Mouse (Mus musculus) forebrain, embryonic 14.5 days (tissue): ENCODE results near the gene Trmt1. TPM values are rescaled to one million over a fixed set of nuclear protein-coding genes. Genes with fewer than 3 reads are reported as not detected.

ENCODE experiments used
- ATAC-seq: fragments of 200-750 bp; cut with Nextera tagmentation; 2 replicates; pipeline ENCODE4 v1.8.0; 2017; ENCODE audit warnings: mild to moderate bottlenecking, moderate library complexity
- DNase-seq: peaks from one replicate; pipeline ENCODE4 v3.0.0-alpha.2; 2015; ENCODE audit warnings: low spot score
- H3K27ac ChIP-seq: fragments of 300-500 bp; sonication (generic); 2 replicates; pipeline ENCODE4 v1.5.1; 2014; ENCODE audit warnings: low read depth, mild to moderate bottlenecking, control low read depth, low read length, moderate library complexity
- H3K27me3 ChIP-seq: fragments of 300-500 bp; sonication (generic); replicated peaks from 2 replicates; pipeline ENCODE4 v1.6.1; 2014; ENCODE audit warnings: low read length, control low read depth, mixed read lengths; ENCODE audit not compliant: control insufficient read depth, insufficient read depth
- H3K36me3 ChIP-seq: fragments of 300-500 bp; sonication (generic); 2 replicates; pipeline ENCODE4 v1.6.1; 2014; ENCODE audit warnings: low read length, control low read depth; ENCODE audit not compliant: control insufficient read depth, insufficient read depth
- H3K4me1 ChIP-seq: fragments of 300-500 bp; sonication (generic); 2 replicates; pipeline ENCODE4 v1.6.1; 2014; ENCODE audit warnings: antibody characterized with exemption, low read length, control low read depth; ENCODE audit not compliant: control insufficient read depth, insufficient read depth
- H3K4me2 ChIP-seq: fragments of 300-500 bp; sonication (generic); 2 replicates; pipeline ENCODE4 v1.6.1; 2014; ENCODE audit warnings: mild to moderate bottlenecking, control low read depth, low read length
- H3K4me3 ChIP-seq: fragments of 300-500 bp; sonication (generic); 2 replicates; pipeline ENCODE4 v1.5.1; 2014; ENCODE audit warnings: low read depth, low read length, control low read depth
- H3K9ac ChIP-seq: fragments of 300-500 bp; sonication (generic); 2 replicates; pipeline ENCODE4 v1.6.1; 2014; ENCODE audit warnings: mild to moderate bottlenecking, low read length, control low read depth, moderate library complexity
- H3K9me3 ChIP-seq: fragments of 300-500 bp; sonication (generic); replicated peaks from 2 replicates; pipeline ENCODE4 v1.6.1; 2016; ENCODE audit warnings: low read length, control low read depth, mixed read lengths; ENCODE audit not compliant: control insufficient read depth
- WGBS: fragments of 180-500 bp; shearing (Covaris S2); extraction: QIAGEN DNeasy Blood & Tissue Kit; methylation state at CpG from one replicate; pipeline ENCODE4 v1.1.7; 2014; 5-methylcytosine and 5-hydroxymethylcytosine counted together
- polyA plus RNA-seq: library from polyadenylated mRNA; unstranded; fragments of >200 nt; fragmentation: Nextera tagmentation; extraction: Ambion mirVana; gene quantifications from 2 replicates; pipeline ENCODE4 v1.2.1, GENCODE M21; 2014

Trmt1 gene
- polyA plus RNA-seq, 1 experiment from 2014 or later, result 47.8 TPM

DNA sequence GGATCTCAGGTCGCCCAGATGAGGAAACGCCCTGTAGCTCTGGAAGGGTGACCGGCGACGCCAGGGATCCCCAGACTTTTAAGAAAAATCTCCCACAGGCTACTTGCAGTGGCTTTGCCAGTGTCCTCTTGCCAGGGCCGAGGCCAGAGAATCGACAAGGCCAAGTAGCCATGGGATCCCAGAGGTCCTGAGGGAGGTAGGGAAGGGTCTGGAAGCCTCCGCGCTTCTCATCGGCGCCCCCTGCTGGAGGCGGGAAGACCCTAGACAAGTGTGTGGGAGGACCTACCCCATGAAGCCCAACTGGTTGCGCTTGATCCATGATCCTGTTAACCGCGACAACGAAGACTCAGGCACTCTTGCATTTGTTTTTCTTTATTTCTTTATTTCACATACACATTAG is 18.2 kb downstream of the Trmt1 start:
- Histone ChIP-seq H3K27me3 (peaks cover 44% of the 10 kb centered on the region), H3K4me2 (peak overlapping the region; percentile 52), H3K27ac (peak overlapping the region; percentile 90), H3K36me3 (peaks cover 16% of the 10 kb centered on the region), H3K4me3 (peak overlapping the region; percentile 27; the same call in 1 of the 2 replicates), H3K9ac (peak overlapping the region; percentile 75), H3K9me3 (no peaks in the 10 kb centered on the region), H3K4me1 (peaks cover 23% of the 10 kb centered on the region)
- 4% methylated on average over 16 of the region's 16 CpGs for WGBS
- peak; percentile 83 for DNase-seq
- ATAC-seq, result no peak; the same call in 1 of the 2 replicates

- WGBS, result 2% methylated on average over 51 of the region's 61 CpGs
- Histone ChIP-seq H3K4me1 (peaks cover 31% of the 10 kb centered on the region), H3K27me3 (peaks cover 44% of the 10 kb centered on the region), H3K27ac (peak overlapping the region; percentile 90), H3K36me3 (peaks cover 15% of the 10 kb centered on the region), H3K9me3 (no peaks in the 10 kb centered on the region), H3K9ac (peak overlapping the region; percentile 75), H3K4me2 (peak overlapping the region; percentile 52), H3K4me3 (peak overlapping the region; percentile 27)
- DNase-seq, result no peak
- ATAC-seq, result no peak
Measured at GRCm38 (mm10) chr8:84704867-84705831, 19.0 kb downstream of the Trmt1 start.

DNA sequence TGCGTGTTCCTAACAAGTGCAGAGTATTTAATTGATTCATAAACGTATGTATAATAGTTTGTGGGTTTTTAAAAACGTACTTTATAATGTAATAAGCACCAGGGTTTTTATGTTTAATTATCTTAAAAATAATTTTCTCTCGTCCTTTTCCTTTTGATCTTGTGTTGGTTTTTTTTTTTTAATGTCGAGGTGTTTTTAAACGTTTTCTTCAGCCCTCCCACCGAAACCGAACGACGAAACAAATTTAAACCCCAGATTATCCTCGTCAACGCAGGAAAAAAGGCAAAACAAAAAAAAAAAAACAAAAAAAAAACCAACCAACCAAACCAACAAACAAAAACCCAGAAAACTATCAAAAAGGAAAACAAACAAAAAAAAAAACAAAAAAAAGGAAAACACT is 19.9 kb downstream of the Trmt1 start:
- Histone ChIP-seq H3K9me3 (no peaks in the 10 kb centered on the region), H3K4me1 (peaks cover 35% of the 10 kb centered on the region), H3K27ac (peak overlapping the region; percentile 96), H3K27me3 (peaks cover 44% of the 10 kb centered on the region), H3K4me3 (peak overlapping the region; percentile 27), H3K36me3 (peaks cover 19% of the 10 kb centered on the region), H3K4me2 (peak overlapping the region; percentile 52), H3K9ac (peak overlapping the region; percentile 75)
- ATAC-seq, result no peak
- DNase-seq, result no peak
- 4% methylated on average over 12 of the region's 12 CpGs for WGBS

DNA sequence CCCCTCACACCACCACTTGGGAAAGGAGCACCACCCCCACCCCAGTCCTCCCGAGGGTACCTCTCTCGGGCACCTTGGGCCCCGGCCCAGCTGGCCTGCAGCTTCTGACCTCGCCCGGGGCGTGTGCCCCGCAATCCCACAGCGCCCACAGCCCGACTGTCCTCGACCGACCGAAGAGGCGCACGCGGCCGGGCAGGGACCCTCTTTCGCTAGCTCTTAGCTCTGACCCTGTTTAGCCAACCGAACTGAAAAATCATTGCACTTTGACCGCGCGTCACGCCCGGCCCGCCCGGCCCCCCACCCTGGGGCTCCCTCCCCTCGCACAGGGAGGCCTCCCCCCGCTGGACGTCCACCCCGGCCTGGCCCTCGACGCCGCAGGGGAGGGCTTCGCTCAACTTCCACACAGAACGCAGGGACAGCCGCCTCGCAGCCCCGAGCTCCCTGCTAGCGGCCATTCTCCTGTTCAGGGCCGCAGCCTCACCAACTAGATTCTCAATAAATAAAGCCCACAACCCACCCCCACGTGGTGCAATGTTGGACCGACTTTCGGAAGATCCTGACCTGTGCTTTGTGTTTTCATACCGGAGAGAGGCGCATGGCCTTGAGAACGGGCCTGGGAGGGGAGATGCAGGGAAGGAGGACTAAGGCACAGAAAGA is 20.6 kb downstream of the Trmt1 start:
- peak overlapping the region; percentile 96 for H3K27ac ChIP-seq
- 4% methylated on average over 44 of the region's 45 CpGs for WGBS
- peaks cover 25% of the 10 kb centered on the region for H3K36me3 ChIP-seq
- peak overlapping the region; percentile 52 for H3K4me2 ChIP-seq
- H3K4me1 ChIP-seq, result peaks cover 43% of the 10 kb centered on the region
- H3K4me3 ChIP-seq, result peak overlapping the region; percentile 19
- peak overlapping the region; percentile 75 for H3K9ac ChIP-seq
- ATAC-seq (no peak), DNase-seq (peak; percentile 36)
- H3K9me3 ChIP-seq, result no peaks in the 10 kb centered on the region
- peaks cover 40% of the 10 kb centered on the region for H3K27me3 ChIP-seq

- Histone ChIP-seq H3K27me3 (peaks cover 34% of the 10 kb centered on the region), H3K27ac (peak overlapping the region; percentile 96), H3K4me1 (peaks cover 46% of the 10 kb centered on the region), H3K4me3 (peak overlapping the region; percentile 19), H3K9ac (peak overlapping the region; percentile 75), H3K4me2 (peak overlapping the region; percentile 52), H3K36me3 (peaks cover 25% of the 10 kb centered on the region), H3K9me3 (no peaks in the 10 kb centered on the region)
- ATAC-seq (no peak), DNase-seq (no peak)
- WGBS, result 13% methylated on average over 22 of the region's 22 CpGs
Measured at GRCm38 (mm10) chr8:84707267-84707883, 21.3 kb downstream of the Trmt1 start.

DNA sequence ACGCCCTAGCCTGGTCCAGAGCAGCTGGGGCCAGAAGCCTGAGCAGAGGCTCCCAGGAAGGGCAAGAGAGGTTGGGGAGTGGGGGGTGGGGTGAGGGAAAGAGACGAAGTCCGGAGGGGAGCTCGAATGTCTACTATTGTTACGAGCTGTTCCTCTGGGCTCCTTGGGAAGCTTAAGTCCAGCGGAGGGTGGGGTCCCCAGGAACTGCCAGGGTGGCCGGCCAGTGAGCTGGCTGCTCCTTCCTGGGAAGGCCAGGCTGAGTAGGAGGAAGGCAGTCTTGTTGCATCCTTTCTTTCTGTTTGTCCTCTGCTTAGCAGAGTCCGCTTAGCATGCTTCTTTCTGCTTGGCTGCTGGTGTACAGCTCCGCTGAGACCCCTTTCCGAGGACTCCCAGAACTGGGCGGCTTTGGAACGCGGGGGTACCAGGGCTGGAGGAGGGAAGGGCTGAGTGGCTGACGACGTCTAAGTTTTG is 22.0 kb downstream of the Trmt1 start:
- H3K27me3 ChIP-seq, result peaks cover 27% of the 10 kb centered on the region
- H3K4me2 ChIP-seq, result peak overlapping the region; percentile 52
- H3K4me3 ChIP-seq, result peak overlapping the region; percentile 19
- DNase-seq (no peak), ATAC-seq (no peak)
- peaks cover 22% of the 10 kb centered on the region for H3K36me3 ChIP-seq
- no peaks in the 10 kb centered on the region for H3K9me3 ChIP-seq
- H3K27ac ChIP-seq, result peak overlapping the region; percentile 96
- WGBS, result 10% methylated on average over 15 of the region's 15 CpGs
- H3K4me1 ChIP-seq, result peaks cover 47% of the 10 kb centered on the region
- H3K9ac ChIP-seq, result peak overlapping the region; percentile 75

DNA sequence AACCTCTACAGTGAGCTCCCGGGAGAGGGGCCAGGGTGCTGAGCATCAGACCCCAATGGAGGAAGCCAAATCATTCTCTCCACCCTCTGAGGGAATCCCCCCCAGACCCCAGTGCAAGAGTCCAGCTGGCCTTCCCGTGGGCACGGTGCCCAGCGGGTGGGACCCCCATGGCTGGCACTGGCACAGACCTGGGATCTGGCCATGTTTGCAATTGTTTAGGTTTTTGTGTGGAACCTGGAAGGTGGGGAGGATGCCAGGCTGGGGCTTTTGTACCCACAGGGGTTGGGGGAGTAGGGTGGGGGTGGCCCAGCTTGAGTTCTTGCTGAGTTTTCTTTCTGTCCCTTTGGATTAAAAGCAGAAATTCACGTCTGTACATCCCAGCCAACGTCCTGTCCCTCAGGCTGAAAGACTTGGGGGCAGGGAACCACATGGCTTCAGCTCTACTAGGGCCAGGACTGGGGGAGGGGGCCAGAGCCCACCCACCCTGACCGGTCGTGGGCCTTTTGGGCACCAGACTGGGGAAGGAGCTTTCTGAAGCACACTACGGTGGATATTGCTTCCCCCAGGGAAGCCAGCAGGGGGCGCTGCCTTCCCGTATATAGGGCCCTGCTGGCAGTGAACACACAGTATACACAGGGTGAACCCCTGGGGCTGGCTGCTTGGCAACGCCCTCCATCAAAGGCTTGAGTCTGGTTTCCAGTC is 22.8 kb downstream of the Trmt1 start:
- ATAC-seq (peak; percentile 75), DNase-seq (peak; percentile 97)
- H3K9ac ChIP-seq, result peak overlapping the region; percentile 75; the same call in 1 of the 2 replicates
- H3K4me3 ChIP-seq, result no peak overlapping the region
- no peaks in the 10 kb centered on the region for H3K9me3 ChIP-seq
- peaks cover 53% of the 10 kb centered on the region for H3K4me1 ChIP-seq
- peak overlapping the region; percentile 96 for H3K27ac ChIP-seq
- H3K27me3 ChIP-seq, result peaks cover 22% of the 10 kb centered on the region
- peaks cover 27% of the 10 kb centered on the region for H3K36me3 ChIP-seq
- H3K4me2 ChIP-seq, result no peak overlapping the region
- WGBS, result 2% methylated on average over 12 of the region's 12 CpGs

- peak overlapping the region; percentile 96 for H3K27ac ChIP-seq
- 71% methylated on average over 1 of the region's 1 CpGs for WGBS
Measured at GRCm38 (mm10) chr8:84709931-84710330, 23.8 kb downstream of the Trmt1 start.

More at GRCm38 (mm10) chr8:84709931-84710330, 23.8 kb downstream of the Trmt1 start:
- H3K4me1 ChIP-seq, result peaks cover 58% of the 10 kb centered on the region
- H3K36me3 ChIP-seq, result peaks cover 30% of the 10 kb centered on the region; the same call in 1 of the 2 replicates
- DNase-seq (no peak), ATAC-seq (no peak)
- H3K27me3 ChIP-seq, result peaks cover 16% of the 10 kb centered on the region; the same call in 1 of the 2 replicates
- H3K4me3 ChIP-seq, result no peak overlapping the region
- no peak overlapping the region for H3K4me2 ChIP-seq
- H3K9me3 ChIP-seq, result no peaks in the 10 kb centered on the region
- peak overlapping the region; percentile 37; the same call in 1 of the 2 replicates for H3K9ac ChIP-seq
